7 mouse cellular contexts compared by ENCODE assay signal in the genomic region with DNA sequence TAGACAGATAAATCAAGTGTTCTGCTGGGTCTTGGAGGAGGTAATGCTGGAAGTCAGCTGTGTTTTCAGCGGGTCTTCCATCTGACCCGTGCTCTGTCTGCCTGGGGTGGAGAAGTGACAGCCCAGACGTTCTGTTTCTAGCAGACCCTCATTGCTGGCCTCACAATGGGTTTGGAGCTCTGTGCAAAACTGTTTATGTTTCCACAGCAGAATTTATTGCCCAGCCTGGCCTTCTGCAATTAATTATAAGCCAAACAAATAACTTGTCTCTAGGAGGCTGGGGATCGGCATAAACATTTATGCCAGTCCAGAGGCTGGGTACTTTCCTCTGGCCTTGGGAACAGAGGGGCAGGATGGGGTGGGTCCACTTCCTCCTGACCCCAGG. TPM values are rescaled to one million over a fixed set of nuclear protein-coding genes. Genes with fewer than 3 reads are reported as not detected.
DNase-seq lines count a peak whose midpoint lies in the region; ATAC-seq and TF ChIP-seq lines count a peak whose summit lies in the region.

No protein-coding gene starts in this region.

- ATAC-seq in embryonic facial prominence, embryonic 15.5 days (ENCODE audit: insufficient number of reproducible peaks, low FRiP score, low TSS enrichment, low read depth): no peak
- ATAC-seq in intestine, postnatal 0 days: no peak

- TF ChIP-seq POLR2A in kidney, adult 2 months (IDR thresholded peaks at IDR 0.05; ENCODE audit: low read depth, low read length): no peak

- no peaks in the 10 kb centered on the region for H3K27me3 ChIP-seq in kidney, adult 2 months (replicated peaks; ENCODE audit: control insufficient read depth, insufficient read depth, low read length)
- no peaks in the 10 kb centered on the region for H3K27me3 ChIP-seq in embryonic facial prominence, embryonic 15.5 days
- H3K27me3 ChIP-seq in intestine, postnatal 0 days (replicated peaks; ENCODE audit: control insufficient read depth, insufficient read depth, low read length): no peaks in the 10 kb centered on the region

- peaks cover 26% of the 10 kb centered on the region for H3K4me1 ChIP-seq in kidney, adult 2 months (ENCODE audit: control insufficient read depth, insufficient read depth, low read length)
- peaks cover 33% of the 10 kb centered on the region for H3K4me1 ChIP-seq in embryonic facial prominence, embryonic 15.5 days
- H3K4me1 ChIP-seq in intestine, postnatal 0 days (replicated peaks; ENCODE audit: control insufficient read depth, insufficient read depth, low read length): 0 out of 2 replicates have a peak, but pooled peaks cover 3% of the 10 kb centered on the region

- no peaks in the 10 kb centered on the region for H3K36me3 ChIP-seq in kidney, adult 2 months (ENCODE audit: control insufficient read depth, insufficient read depth, low read length)
- H3K36me3 ChIP-seq in embryonic facial prominence, embryonic 15.5 days: no peaks in the 10 kb centered on the region
- no peaks in the 10 kb centered on the region; the same call in 1 of the 2 replicates for H3K36me3 ChIP-seq in intestine, postnatal 0 days (ENCODE audit: control insufficient read depth, insufficient read depth)

- DNase-seq in kidney, adult 2 months: peak; percentile 36
- no peak for DNase-seq in kidney, adult 18-20 months
- DNase-seq in lung, postnatal 4 days: peak; percentile 65 to 82
- no peak for DNase-seq in ovary, postnatal 10 days (ENCODE audit: low spot score)
- DNase-seq in right cerebral cortex, postnatal 25 days: no peak

- H3K4me2 ChIP-seq in embryonic facial prominence, embryonic 15.5 days (replicated peaks): no peak overlapping the region
- H3K4me2 ChIP-seq in intestine, postnatal 0 days (replicated peaks; ENCODE audit: low read depth): no peak overlapping the region

- H3K9ac ChIP-seq in embryonic facial prominence, embryonic 15.5 days: no peak overlapping the region
- H3K9ac ChIP-seq in intestine, postnatal 0 days (ENCODE audit: low read depth, low read length): no peak overlapping the region

- H3K4me3 ChIP-seq in kidney, adult 2 months (ENCODE audit: insufficient read depth, low read depth, low read length): no peak overlapping the region
- no peak overlapping the region for H3K4me3 ChIP-seq in embryonic facial prominence, embryonic 15.5 days (replicated peaks)
- no peak overlapping the region for H3K4me3 ChIP-seq in intestine, postnatal 0 days (ENCODE audit: low read depth, low read length)

- peak overlapping the region; percentile 63 for H3K27ac ChIP-seq in kidney, adult 2 months (ENCODE audit: insufficient read depth, low read depth, low read length)
- peak overlapping the region; percentile 65 for H3K27ac ChIP-seq in embryonic facial prominence, embryonic 15.5 days (replicated peaks)
- peak overlapping the region; percentile 42 for H3K27ac ChIP-seq in intestine, postnatal 0 days (ENCODE audit: low read depth, low read length)

- no peak for TF ChIP-seq CTCF in kidney, adult 2 months (conservative IDR thresholded peaks at IDR 0.05; ENCODE audit: insufficient read depth, insufficient read length, low read depth, low read length)
- TF ChIP-seq CTCF in intestine, postnatal 0 days (IDR thresholded peaks at IDR 0.05; ENCODE audit: low read depth): no peak

- H3K9me3 ChIP-seq in embryonic facial prominence, embryonic 15.5 days (replicated peaks): no peaks in the 10 kb centered on the region
- no peaks in the 10 kb centered on the region for H3K9me3 ChIP-seq in intestine, postnatal 0 days (ENCODE audit: control insufficient read depth)

- 8% methylated on average over 4 of the region's 4 CpGs for WGBS in kidney, adult 2 months
- 27% methylated on average over 4 of the region's 4 CpGs for WGBS in embryonic facial prominence, embryonic 15.5 days
- 18% methylated on average over 4 of the region's 4 CpGs for WGBS in intestine, postnatal 0 days

RNA-seq across cellular contexts. Expression of a gene that starts 18.6 kb away (rescaled TPM):
- polyA plus RNA-seq in kidney, adult 2 months (2012; rRNA removed): 47.1 and 48.8 TPM in 2 replicates
- polyA plus RNA-seq in embryonic facial prominence, embryonic 15.5 days (2015; fragmentation: Nextera tagmentation; extraction: Ambion mirVana): 5.5 and 7.2 TPM in 2 replicates
- 4.2 and 4.4 TPM in 2 replicates for polyA plus RNA-seq in intestine, postnatal 0 days (2015; fragmentation: Nextera tagmentation; extraction: Ambion mirVana)

Comparison
In these comparisons a context has a peak if more than half of its experiments do, and no peak if none do; other contexts are left out.
1. DNase-seq: peak in kidney, adult 2 months (single experiment) and lung, postnatal 4 days (2 of 2); none in kidney, adult 18-20 months (single experiment), ovary, postnatal 10 days (single experiment) and right cerebral cortex, postnatal 25 days (single experiment).
2. Peak in every context shown above with its lines, with median percentiles within 50 percentile points of each other: H3K27ac ChIP-seq.